Mouse (Mus musculus): ENCODE data around the gene Hist1h1b. TPM values are rescaled to one million over a fixed set of nuclear protein-coding genes. Genes with fewer than 3 reads are reported as not detected.
A peak's percentile ranks its signal among the peaks of the same experiment; 100 is the strongest.

Gene Hist1h1b
- total RNA-seq, 2 experiments from 2014 or later = 7.3 to 9.3 TPM

GRCm38 (mm10) chr13:21782361-21783254 lies 2.2 kb upstream of the Hist1h1b start:
- DNase-seq (ENCODE audit: extremely low spot score in 1 of 2, low spot score in 1 of 2) = peak in 1 of 2 experiments; percentile 30

DNA sequence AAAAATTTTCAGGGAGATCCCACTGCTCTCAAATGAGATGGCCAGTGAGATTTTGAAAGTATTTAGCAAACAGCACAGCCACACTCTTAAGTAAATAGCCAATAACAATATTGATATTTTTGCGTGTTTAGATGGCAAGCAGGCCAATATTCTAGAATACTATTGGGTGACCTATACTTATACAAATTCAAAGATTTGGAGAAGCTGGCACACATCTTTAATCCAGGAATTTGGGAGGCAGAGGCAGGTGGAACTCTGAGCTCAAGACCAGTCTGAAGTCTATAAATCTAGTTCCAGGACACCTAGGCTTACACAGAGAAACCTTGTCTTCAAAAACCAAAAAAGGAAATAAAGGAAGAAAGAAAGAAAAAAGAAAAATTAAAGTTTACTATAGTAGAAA lies 1.2 kb upstream of the Hist1h1b start:
- DNase-seq (ENCODE audit: extremely low spot score in 1 of 2, low spot score in 1 of 2) = no peak

- DNase-seq (ENCODE audit: extremely low spot score in 1 of 2, low spot score in 1 of 2) = no peak
Measured at GRCm38 (mm10) chr13:21781021-21781555, 663 bp upstream of the Hist1h1b start.

- DNase-seq (ENCODE audit: extremely low spot score in 1 of 2, low spot score in 1 of 2) = peak; percentile 30 to 32
Measured at GRCm38 (mm10) chr13:21778814-21779766, 1.3 kb downstream of the Hist1h1b start.

GRCm38 (mm10) chr13:21755707-21756106 lies 24.7 kb downstream of the Hist1h1b start:
- no peak for DNase-seq (ENCODE audit: extremely low spot score in 1 of 2, low spot score in 1 of 2)

GRCm38 (mm10) chr13:21754294-21755001 lies 26.0 kb downstream of the Hist1h1b start:
- peak in 1 of 2 experiments; percentile 47 for DNase-seq (ENCODE audit: extremely low spot score in 1 of 2, low spot score in 1 of 2)

- DNase-seq (ENCODE audit: extremely low spot score in 1 of 2, low spot score in 1 of 2) = peak; percentile 32 to 50
Measured at GRCm38 (mm10) chr13:21753524-21754285, 26.7 kb downstream of the Hist1h1b start, which contains the start of the genes Hist1h2ak and Hist1h2bn. Gene Hist1h2ak, minus strand, starts transcription at chr13:21753827. Gene Hist1h2bn, plus strand, starts transcription at chr13:21754123.

DNA sequence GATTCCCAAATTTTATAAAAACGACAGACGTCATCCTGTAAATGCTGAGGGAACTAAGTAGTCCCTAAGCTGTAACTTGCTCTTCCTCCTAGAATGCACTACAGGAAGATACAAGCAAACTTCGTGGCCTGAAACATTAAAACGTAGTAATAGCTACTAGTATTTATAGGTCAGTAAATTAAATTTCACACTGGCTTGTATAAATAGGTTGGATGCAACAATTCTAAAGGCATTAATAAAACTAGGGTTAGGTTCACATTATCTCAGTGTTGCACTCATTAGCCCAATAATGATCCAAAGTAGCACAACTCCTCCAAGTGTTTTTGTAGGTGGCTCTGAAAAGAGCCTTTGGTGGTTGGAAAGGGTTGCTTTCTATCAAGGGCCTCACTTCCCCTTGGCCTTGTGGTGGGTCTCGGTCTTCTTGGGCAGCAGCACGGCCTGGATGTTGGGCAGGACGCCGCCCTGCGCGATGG lies 27.3 kb downstream of the Hist1h1b start:
- no peak for DNase-seq (ENCODE audit: extremely low spot score in 1 of 2, low spot score in 1 of 2)

GRCm38 (mm10) chr13:21752356-21752755 lies 28.1 kb downstream of the Hist1h1b start:
- no peak for DNase-seq (ENCODE audit: extremely low spot score in 1 of 2, low spot score in 1 of 2)

DNA sequence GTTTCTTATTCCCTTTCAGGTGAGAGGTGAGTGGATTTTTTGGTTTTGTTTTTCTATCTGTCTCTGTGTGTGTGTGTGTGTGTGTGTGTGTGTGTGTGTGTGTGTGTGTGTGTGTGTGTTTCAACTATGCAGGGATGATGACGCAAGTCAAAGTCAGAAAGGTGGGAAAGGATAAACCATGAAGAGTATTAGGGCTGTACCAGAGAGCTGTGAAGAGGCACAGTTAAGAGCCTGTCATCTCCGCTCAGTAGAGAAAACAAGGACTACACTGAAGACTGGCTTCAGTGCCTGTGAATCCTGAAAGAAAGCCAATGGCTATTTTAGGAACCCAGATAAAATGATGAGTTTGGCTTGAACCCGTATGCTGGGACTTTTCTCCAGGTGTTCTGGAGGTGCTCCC lies 28.6 kb downstream of the Hist1h1b start:
- DNase-seq (ENCODE audit: extremely low spot score in 1 of 2, low spot score in 1 of 2) = no peak

DNA sequence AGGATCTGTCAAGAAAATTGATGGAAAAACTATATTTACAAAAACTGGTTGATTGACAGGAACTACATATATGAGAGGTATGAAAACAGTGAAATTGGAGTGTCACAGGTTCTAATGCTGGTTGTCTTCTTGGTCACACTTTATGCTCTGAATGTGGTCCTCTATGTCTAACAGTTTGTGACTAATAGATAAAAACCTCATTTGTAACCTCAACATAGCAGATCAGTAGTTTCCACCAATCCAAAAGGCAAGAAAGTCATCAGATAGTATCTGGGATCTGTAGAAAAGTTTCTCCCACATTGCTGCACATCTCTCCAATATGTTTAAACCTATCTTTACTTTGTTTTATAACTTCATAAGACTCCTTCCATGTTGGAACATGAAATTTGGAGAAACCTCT lies 29.0 kb downstream of the Hist1h1b start:
- no peak for DNase-seq (ENCODE audit: extremely low spot score in 1 of 2, low spot score in 1 of 2)

- peak; percentile 90 to 91 for DNase-seq (ENCODE audit: extremely low spot score in 1 of 2, low spot score in 1 of 2)
Measured at GRCm38 (mm10) chr13:21750159-21751017, 30.0 kb downstream of the Hist1h1b start, which contains the start of gene Hist1h4k. Gene Hist1h4k, minus strand, starts transcription at chr13:21750505.

DNA sequence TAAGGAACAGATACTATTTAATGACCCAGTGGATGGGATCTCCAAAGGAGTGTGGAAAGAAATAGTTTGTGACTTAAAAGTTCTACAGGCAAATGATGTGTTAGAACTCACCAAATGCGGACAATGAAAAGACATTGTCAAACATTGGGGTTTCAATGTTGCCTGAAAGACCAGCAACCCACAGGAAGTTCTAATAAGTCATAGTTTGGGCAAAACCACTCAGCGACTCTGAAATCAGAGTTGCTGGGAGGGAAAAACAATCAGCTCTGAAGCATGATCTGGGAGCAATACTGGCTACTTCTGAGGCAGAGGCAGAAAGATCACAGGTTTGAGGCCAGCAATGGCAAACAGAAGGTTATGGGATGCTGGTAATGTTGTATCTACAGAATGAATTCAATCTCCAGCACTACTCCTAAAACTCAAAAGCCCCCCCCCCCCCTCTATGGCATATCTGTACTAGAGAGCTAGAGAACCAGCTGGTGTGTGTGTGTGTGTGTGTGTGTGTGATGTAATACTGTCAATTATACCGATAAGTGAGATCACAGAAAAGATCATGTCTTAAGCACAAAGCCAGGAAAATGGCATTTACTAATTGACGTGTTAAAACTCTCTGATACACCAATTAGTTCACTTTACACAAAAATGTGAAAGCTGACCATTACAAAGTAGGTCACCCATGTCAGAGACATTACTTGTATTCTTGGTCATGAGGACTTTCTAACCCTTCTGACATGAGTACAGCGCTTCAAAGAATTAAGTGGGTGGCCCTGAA lies 30.9 kb downstream of the Hist1h1b start:
- DNase-seq (ENCODE audit: extremely low spot score in 1 of 2, low spot score in 1 of 2) = no peak

- no peak for DNase-seq (ENCODE audit: extremely low spot score in 1 of 2, low spot score in 1 of 2)
Measured at GRCm38 (mm10) chr13:21745006-21745405, 35.4 kb downstream of the Hist1h1b start.

- DNase-seq (ENCODE audit: extremely low spot score in 1 of 2, low spot score in 1 of 2) = peak; percentile 52 to 69
Measured at GRCm38 (mm10) chr13:21734906-21735767, 45.3 kb downstream of the Hist1h1b start, which contains the start of gene Hist1h4j. Gene Hist1h4j, plus strand, starts transcription at chr13:21735064.

All from layer of hippocampus, postnatal 25 days (tissue).